8 mouse cellular contexts compared by ENCODE assay signal in genomic region chr3:121967681-121968476, GRCm38 (mm10). TPM values are rescaled to one million over a fixed set of nuclear protein-coding genes. Genes with fewer than 3 reads are reported as not detected.
DNase-seq lines count a peak whose midpoint lies in the region; ATAC-seq and TF ChIP-seq lines count a peak whose summit lies in the region.

No protein-coding gene starts in this region.

- peak; percentile 59; the same call in 1 of the 2 replicates for TF ChIP-seq POLR2A in bone marrow, adult 2 months (IDR thresholded peaks at IDR 0.05; ENCODE audit: borderline replicate concordance, control insufficient read depth, low read depth, low read length)

- peak; percentile 100 for ATAC-seq in embryonic facial prominence, embryonic 15.5 days (ENCODE audit: insufficient number of reproducible peaks, low FRiP score, low TSS enrichment, low read depth)
- ATAC-seq in limb, embryonic 15.5 days (ENCODE audit: insufficient number of reproducible peaks, low FRiP score, low TSS enrichment, low read depth): peak; percentile 100
- ATAC-seq in midbrain, postnatal 0 days (ENCODE audit: low FRiP score): peak; percentile 83

- WGBS in bone marrow, adult 2 months: 5% methylated on average over 33 of the region's 33 CpGs
- under 1% methylated on average over 33 of the region's 33 CpGs for WGBS in embryonic facial prominence, embryonic 15.5 days
- WGBS in limb, embryonic 15.5 days: under 1% methylated on average over 33 of the region's 33 CpGs
- WGBS in midbrain, postnatal 0 days: 2% methylated on average over 33 of the region's 33 CpGs

- H3K27ac ChIP-seq in bone marrow, adult 2 months (ENCODE audit: control insufficient read depth, insufficient read depth, low read depth, low read length, poor library complexity): no peak overlapping the region
- H3K27ac ChIP-seq in embryonic facial prominence, embryonic 15.5 days (replicated peaks): peak overlapping the region; percentile 48
- H3K27ac ChIP-seq in limb, embryonic 15.5 days: peak overlapping the region; percentile 39
- H3K27ac ChIP-seq in midbrain, postnatal 0 days (ENCODE audit: low read depth, low read length): no peak overlapping the region

- H3K9me3 ChIP-seq in embryonic facial prominence, embryonic 15.5 days (replicated peaks): no peaks in the 10 kb centered on the region
- H3K9me3 ChIP-seq in limb, embryonic 15.5 days: no peaks in the 10 kb centered on the region
- no peaks in the 10 kb centered on the region for H3K9me3 ChIP-seq in midbrain, postnatal 0 days (ENCODE audit: low read length)

- TF ChIP-seq CTCF in bone marrow, adult 2 months (IDR thresholded peaks at IDR 0.05; ENCODE audit: control insufficient read depth, insufficient read depth, low read length): no peak
- TF ChIP-seq CTCF in midbrain, postnatal 0 days (IDR thresholded peaks at IDR 0.05): no peak

- H3K27me3 ChIP-seq in embryonic facial prominence, embryonic 15.5 days: no peaks in the 10 kb centered on the region
- no peaks in the 10 kb centered on the region for H3K27me3 ChIP-seq in limb, embryonic 15.5 days
- peaks cover 3% of the 10 kb centered on the region; the same call in 1 of the 2 replicates for H3K27me3 ChIP-seq in midbrain, postnatal 0 days (ENCODE audit: insufficient read depth, low read length)

- DNase-seq in B cell, adult 2 months: peak; percentile 69
- DNase-seq in heart, adult 8-10 months (ENCODE audit: low spot score): peak; percentile 88
- peak; percentile 94 for DNase-seq in kidney, adult 9 months
- peak; percentile 72 for DNase-seq in midbrain, postnatal 0 days (ENCODE audit: low spot score)
- peak; percentile 57 to 59 for DNase-seq in spleen, postnatal 14 days (ENCODE audit: low spot score in 2 of 2)

- no peaks in the 10 kb centered on the region for H3K36me3 ChIP-seq in embryonic facial prominence, embryonic 15.5 days
- no peaks in the 10 kb centered on the region for H3K36me3 ChIP-seq in limb, embryonic 15.5 days
- H3K36me3 ChIP-seq in midbrain, postnatal 0 days (ENCODE audit: insufficient read depth, low read length): no peaks in the 10 kb centered on the region

- peak overlapping the region; percentile 44 for H3K9ac ChIP-seq in embryonic facial prominence, embryonic 15.5 days
- H3K9ac ChIP-seq in limb, embryonic 15.5 days: 0 out of 2 replicates have a peak overlapping the region, but pooled peaks have one; percentile 33
- H3K9ac ChIP-seq in midbrain, postnatal 0 days (replicated peaks; ENCODE audit: low read length, poor library complexity, severe bottlenecking): peak overlapping the region; percentile 50; the same call in 1 of the 2 replicates

- H3K4me3 ChIP-seq in bone marrow, adult 2 months (replicated peaks; ENCODE audit: control insufficient read depth, low read depth, low read length): peak overlapping the region; percentile 56
- peak overlapping the region; percentile 65 for H3K4me3 ChIP-seq in embryonic facial prominence, embryonic 15.5 days (replicated peaks)
- peak overlapping the region; percentile 56 for H3K4me3 ChIP-seq in limb, embryonic 15.5 days
- H3K4me3 ChIP-seq in midbrain, postnatal 0 days (ENCODE audit: low read depth, low read length): peak overlapping the region; percentile 47

- H3K4me1 ChIP-seq in bone marrow, adult 2 months (ENCODE audit: control insufficient read depth, insufficient read depth, low read length): no peaks in the 10 kb centered on the region
- H3K4me1 ChIP-seq in embryonic facial prominence, embryonic 15.5 days: peaks cover 6% of the 10 kb centered on the region
- peaks cover 10% of the 10 kb centered on the region; the same call in 1 of the 2 replicates for H3K4me1 ChIP-seq in limb, embryonic 15.5 days
- peaks cover 4% of the 10 kb centered on the region; the same call in 1 of the 2 replicates for H3K4me1 ChIP-seq in midbrain, postnatal 0 days (ENCODE audit: insufficient read depth, low read length)

- peak overlapping the region; percentile 77 for H3K4me2 ChIP-seq in embryonic facial prominence, embryonic 15.5 days (replicated peaks)
- H3K4me2 ChIP-seq in limb, embryonic 15.5 days: peak overlapping the region; percentile 59
- H3K4me2 ChIP-seq in midbrain, postnatal 0 days (ENCODE audit: low read depth, low read length, poor library complexity, severe bottlenecking): peak overlapping the region; percentile 92

RNA-seq across cellular contexts. Expression of gene Arhgap29, which starts 15.5 kb away (rescaled TPM):
- polyA plus RNA-seq in bone marrow, adult 2 months (2011; ENCODE audit: insufficient read depth, insufficient read length, low replicate concordance, missing spikeins): 3.6 and 4.5 TPM in 2 replicates
- 45.1 and 47.8 TPM in 2 replicates for polyA plus RNA-seq in embryonic facial prominence, embryonic 15.5 days (2015; fragmentation: Nextera tagmentation; extraction: Ambion mirVana)
- 10 to 100 TPM; 33.4 to 38.6 (median 37.2) TPM for total RNA-seq in heart, adult 8-10 months (2022)
- 40.8 and 46.8 TPM in 2 replicates for polyA plus RNA-seq in limb, embryonic 15.5 days (2015; fragmentation: Nextera tagmentation; extraction: Ambion mirVana)
- total RNA-seq in midbrain, postnatal 0 days (2014; rRNA removed): 34.6 and 38.6 TPM in 2 replicates
- polyA plus RNA-seq in midbrain, postnatal 0 days (2015; fragmentation: Nextera tagmentation; extraction: Ambion mirVana): 12.6 and 13.6 TPM in 2 replicates

Comparison
In these comparisons a context has a peak if more than half of its experiments do, and no peak if none do; other contexts are left out.
1. H3K27ac ChIP-seq: peak in embryonic facial prominence, embryonic 15.5 days (single experiment) and limb, embryonic 15.5 days (single experiment); none in bone marrow, adult 2 months (single experiment) and midbrain, postnatal 0 days (single experiment).
2. Peak in every context shown above with its lines, with median percentiles within 50 percentile points of each other: DNase-seq, H3K4me3 ChIP-seq, ATAC-seq, H3K4me2 ChIP-seq and H3K9ac ChIP-seq.